Mouse (Mus musculus): ENCODE results near the gene Inhbc.
"Not testable (repeated sequence)": the region's sequence is repeated elsewhere in the genome, so short reads cannot be mapped to it uniquely, and the experiment has no call there.

The Inhbc gene

DNA sequence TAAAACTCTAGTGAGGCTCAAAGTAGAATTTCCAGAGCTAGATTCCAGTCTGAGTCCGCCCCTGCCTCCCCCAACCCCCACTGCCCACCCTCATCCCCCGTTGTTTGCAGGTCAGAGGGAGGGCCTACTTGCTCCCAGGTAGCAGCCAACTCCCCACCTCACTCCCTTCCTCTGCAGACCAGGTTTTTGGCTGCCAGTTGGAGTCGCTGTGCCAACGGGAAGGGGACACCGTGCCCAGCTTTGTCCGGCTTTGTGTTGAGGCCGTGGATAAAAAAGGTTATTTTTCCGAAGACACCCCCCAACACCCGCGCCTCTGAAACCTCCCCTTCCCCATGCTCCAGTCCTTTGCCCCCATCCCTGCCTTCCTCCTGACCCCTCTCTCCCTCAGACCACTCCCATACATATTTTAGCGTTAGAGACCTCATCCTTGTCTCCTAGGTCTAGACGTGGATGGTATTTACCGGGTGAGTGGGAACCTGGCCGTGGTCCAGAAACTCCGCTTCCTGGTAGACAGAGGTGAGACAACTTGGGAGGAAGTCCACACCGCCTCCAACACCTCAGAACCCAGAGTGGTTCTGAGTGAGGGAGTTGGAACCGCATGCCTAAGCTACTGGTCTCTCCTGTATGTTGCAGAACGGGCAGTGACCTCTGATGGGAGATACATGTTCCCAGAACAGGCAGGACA is 42.6 kb downstream of the Inhbc start:
- DNase-seq (ENCODE audit: extremely low read depth, low read depth, low spot score), result no peak

DNA sequence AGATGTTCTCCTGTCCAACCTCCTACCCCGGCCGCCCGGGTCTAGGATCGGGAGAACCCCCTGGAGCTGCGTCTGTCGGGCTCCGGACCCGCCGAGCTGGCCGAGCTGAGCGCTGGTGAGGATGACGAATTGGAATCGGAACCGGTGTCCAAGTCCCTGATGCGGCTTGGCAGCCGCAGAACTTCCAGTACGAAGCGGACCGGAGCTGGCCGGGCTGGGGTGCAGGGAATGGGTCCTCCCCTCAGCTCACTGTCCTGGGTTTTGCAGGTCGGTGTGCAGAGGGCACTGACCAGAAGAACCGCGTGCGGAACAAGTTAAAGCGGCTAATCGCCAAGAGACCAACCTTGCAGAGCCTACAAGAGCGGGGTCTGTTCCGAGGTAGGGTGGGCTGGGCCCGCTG is 43.4 kb downstream of the Inhbc start:
- no peak for DNase-seq (ENCODE audit: extremely low read depth, low read depth, low spot score)

DNA sequence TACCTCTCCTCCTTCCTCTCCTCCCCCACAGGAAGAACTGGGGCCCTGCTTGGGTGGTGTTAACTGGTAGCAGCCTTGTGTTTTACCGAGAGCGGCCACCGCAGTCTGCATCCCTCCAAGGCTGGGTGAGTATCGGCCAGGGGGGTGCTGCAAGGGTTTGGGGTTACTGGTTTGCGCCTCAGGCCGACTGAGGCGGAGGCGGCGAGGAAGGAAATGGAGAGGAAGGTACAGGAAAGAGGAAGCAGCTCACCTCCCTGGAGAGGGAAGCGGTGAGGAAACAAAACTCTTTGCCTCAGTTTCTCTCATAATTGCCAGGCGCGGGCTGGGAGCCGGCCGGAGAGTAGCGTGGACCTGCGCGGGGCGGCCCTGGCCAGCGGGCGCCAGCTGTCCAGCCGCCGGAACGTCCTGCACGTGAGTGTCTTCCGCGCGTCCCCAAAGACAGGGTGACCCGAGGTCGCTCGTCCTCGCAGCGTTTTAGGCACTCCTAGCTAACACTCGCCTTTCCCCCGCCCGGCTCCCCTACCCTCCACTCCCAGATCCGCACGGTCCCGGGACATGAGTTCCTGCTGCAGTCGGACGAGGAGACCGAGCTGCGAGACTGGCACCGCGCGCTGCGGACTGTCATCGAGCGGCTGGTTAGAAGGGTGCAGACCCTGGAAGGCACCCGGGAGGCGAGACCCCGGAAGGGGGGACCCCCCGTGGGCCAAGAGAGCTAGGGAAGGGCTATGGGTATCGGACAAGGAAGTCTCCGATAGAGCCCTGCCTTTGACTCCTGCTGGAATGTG is 44.0 kb downstream of the Inhbc start:
- no peak for DNase-seq (ENCODE audit: extremely low read depth, low read depth, low spot score)

DNA sequence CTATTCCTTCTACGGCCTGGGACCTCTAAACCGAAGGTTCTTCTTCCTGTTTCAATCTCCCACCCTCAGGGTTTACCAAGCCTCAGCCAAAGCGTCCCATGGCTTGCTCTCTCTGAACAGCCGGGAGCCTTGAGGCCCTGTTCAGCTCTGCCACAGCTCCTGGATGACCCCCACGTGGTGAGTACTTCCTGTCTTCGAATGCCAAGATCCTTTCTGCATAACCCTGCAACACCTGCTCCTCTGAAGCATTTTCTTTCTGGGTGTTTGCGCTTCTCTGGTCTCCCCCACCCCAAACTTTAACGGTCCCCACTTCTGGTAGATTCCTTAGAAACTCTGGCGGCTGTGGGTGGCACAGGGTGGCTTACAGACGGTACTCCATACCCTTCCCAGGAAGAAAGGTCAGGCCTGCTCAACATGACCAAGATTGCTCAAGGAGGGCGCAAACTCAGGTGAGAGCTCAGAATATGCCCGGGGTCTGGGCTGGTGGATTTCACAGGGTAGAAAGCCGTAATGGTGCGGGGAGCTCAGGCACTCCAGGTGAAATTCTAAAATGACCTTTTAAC is 44.7 kb downstream of the Inhbc start:
- DNase-seq (ENCODE audit: extremely low read depth, low read depth, low spot score), result no peak

DNA sequence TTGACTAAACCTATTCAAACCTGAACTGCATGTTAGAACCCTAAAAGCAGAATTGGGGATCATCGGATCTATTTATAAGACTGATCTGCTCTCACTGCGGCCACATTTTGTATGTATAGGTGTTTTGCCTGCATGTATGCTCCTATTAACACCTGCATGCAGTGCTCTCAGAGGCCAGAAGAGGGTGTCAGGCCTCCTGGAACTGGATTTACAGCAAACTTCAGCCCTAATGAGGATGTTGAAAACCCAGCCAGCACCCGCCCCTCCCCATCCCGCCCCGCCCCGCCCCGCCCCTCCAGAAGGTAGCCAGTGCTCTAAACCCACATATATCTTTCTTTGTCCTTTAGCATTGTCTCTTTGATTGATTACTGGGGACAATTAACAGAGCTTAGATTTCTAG is 45.7 kb downstream of the Inhbc start:
- no peak for DNase-seq (ENCODE audit: extremely low read depth, low read depth, low spot score)

DNA sequence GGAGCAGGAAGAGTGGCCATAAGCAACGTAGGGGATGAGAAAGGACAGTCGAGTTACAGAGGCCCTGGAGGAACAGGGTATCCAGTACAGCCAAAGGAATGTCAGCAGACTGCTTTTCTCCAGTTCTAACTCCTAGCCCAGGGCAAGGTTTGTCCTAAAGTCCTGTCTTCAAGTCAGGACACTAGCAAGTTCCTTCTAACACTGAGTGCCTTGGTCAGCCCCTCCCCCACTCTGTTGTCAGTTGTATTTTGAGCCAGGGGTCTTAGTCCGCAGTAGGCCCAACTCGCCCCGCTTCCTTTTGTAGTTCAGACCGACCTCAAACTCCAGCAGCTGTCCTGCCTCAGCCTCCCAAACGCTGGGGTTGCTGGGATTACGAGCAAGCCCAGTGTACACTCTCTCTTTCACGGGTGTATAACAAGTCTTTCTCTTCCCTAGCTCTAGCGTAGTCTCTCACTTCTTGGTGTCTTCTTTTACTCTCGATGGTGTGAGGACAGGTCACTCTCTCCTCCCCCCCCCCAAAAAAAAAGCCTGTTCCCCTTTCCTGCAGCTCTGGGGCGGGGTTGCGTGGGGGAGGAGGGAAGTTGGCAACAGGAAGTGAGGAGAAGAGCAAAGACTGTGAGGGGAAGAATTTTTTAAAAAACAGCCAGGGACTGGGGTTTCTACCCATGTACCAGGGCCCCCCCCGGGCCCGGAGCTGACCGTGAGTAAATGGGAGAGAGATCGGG is 46.9 kb downstream of the Inhbc start:
- DNase-seq (ENCODE audit: extremely low read depth, low read depth, low spot score), result no peak

DNA sequence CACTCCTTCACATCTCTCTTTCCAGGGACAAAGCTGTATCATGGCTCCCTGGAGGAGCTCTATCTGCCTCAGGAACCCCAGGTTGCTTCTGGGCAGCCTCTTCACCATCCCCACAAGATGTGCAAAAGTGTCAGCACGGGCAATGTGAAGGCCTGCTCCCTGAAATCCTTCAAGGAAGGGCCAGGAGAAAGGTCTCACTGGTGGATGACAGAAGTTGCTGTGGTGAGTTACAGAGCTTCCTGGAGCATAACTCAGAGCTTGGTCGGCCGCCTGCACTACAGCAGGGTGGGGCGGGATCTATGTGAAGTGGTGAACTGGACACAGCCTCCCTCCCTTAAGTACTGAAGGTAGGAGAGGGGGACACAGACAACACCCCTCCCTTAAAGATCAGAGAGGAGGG is 47.6 kb downstream of the Inhbc start:
- no peak for DNase-seq (ENCODE audit: extremely low read depth, low read depth, low spot score)

DNA sequence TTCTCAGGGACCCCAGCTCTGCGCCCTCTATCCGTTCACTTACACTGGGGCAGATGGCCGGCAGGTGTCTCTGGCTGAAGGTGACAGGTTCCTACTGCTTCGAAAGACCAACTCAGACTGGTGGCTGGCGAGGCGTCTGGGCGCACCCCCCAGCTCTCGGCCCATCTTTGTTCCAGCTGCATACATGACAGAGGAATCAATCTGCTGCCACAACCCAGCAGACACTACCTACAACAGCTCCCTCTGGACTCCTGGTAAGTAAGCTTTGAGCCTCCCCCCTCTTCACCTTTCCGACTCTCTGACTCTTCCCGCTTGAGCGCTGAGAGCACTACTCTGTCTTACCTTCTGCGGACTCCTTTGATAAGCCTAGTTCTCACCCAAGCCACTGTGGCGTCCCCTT is 48.1 kb downstream of the Inhbc start:
- no peak for DNase-seq (ENCODE audit: extremely low read depth, low read depth, low spot score)

DNA sequence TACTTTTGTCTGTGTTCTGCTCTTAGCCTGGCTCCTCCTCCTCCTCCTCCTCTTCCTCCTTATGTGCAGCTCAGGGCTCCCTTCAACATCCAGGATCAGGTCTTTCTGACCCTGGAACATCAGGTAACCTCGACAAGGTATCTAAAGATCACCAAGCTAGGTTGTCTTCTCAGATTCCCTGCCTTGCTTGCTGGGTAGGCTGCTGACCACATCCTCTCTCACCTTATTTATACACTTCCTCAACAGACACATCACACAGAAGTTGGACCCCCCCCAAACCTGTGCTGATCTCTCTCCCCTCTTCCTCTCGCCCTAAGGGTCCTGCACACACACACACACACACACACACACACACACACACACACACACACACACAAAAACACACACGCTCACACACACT is 48.6 kb downstream of the Inhbc start, which contains the start of gene Arhgap9:
TSS of gene Arhgap9 (plus strand) at position 344 of the 400 bp plus-strand sequence.
- DNase-seq (ENCODE audit: extremely low read depth, low read depth, low spot score), result no peak

DNA sequence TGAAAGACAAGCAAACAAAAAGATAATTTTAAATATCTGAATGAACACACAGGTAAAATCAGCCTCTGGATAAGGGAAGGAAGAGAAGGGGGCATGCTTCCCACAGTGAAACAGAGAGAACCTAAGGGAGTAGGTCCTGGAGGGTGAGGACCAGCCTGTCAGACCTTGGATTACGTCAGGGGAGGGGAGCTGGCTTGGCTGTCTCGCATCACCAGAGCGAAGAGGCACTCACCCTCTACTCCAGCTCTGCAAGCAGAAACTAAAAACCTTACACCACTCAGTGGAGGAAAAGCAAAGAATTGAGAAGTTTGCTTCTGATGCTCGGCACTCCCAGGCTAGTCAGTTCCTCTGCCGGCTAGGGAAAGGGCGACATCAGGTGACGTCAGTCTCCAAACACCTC is 50.3 kb downstream of the Inhbc start:
- no peak for DNase-seq (ENCODE audit: extremely low read depth, low read depth, low spot score)

DNA sequence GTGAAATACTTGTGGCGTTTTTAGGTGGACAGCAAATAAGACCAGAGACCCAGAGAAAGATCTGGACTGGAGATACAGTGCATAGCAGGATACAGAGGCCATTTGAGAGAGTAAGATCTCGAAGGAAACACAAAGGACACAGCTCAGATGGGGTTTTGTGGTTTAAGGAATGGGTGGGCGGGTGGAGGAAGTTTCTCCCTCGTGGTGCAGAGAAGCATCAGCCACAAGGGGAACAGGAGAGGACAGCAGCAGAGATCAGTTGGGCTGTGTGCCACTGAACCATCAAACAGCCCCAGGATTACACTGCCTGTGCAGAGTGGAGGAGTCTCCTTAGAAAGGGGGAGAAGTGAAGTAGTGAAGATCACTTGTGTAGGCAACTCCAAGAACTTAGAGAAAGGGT is 52.2 kb downstream of the Inhbc start:
- DNase-seq (ENCODE audit: extremely low read depth, low read depth, low spot score), result no peak

DNA sequence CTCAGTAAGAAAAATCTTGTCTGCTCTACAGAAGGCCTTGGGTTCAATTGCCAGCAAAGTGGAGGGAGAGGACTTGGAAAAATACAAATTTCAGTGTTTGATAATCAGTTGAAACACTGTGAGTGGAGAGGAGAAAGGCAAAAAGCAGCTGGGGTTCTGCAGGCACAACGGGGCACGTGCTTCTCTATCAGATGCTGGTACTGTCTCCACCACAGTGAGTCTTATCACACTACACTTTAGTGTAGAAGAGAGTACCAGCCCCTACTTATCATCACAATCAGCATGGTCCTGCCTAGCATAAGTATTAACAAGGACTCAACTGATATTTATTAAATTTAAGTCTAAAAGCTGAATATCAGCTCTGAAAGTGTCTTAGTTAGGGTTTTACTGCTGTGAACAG is 53.0 kb downstream of the Inhbc start:
- DNase-seq (ENCODE audit: extremely low read depth, low read depth, low spot score), result no peak

DNA sequence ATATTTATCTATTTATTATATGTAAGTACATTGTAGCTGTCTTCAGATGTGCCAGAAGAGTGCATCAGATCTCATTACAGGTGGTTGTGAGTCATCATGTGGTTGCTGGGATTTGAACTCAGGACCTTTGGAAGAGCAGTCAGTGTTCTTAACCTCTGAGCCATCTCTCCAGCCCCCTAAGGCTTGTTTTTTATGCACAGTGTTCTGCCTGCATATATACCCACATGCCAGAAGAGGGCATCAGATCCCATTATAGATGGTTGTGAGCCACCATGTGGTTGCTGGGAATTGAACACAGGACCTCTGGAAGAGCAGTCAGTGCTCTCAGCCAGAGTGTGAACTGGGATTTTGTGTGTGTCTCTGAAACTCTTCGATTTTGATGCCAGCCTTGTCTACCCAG is 55.3 kb downstream of the Inhbc start:
- DNase-seq (ENCODE audit: extremely low read depth, low read depth, low spot score), result not testable (repeated sequence)

DNA sequence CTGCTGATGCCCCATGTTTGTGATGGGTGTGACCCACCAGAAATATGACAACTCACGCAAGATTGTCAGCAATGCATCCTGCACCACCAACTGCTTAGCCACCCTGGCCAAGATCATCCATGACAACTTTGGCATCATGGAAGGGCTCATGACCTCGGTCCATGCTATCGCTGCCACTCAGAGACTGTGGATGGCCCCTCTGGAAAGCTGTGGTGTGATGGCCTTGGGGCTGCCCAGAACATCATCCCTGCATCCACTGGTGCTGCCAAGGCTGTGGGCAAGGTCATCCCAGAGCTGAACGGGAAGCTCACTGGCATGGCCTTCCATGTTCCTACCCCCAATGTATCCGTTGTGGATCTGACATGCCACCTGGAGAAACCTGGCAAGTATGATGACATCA is 56.7 kb downstream of the Inhbc start:
- DNase-seq (ENCODE audit: extremely low read depth, low read depth, low spot score), result not testable (repeated sequence)

DNA sequence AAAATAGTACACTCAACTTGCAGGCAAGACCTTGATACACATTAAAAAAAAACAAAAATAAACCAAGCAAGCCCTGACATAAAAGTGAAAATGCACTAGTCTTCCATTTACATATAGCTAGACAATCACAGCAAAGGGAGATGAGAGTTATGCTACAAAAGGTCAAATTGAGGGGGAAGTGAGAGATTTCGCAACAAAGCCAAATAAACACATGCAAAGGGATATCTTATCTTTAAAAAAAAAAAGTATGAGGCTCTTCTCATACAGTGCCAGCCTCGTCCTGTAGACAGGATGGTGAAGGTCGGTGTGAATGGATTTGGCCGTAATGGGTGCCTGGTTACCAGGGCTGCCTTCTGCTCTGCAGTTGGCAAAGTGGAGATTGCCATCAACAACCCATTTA is 57.4 kb downstream of the Inhbc start:
- DNase-seq (ENCODE audit: extremely low read depth, low read depth, low spot score), result no peak

DNA sequence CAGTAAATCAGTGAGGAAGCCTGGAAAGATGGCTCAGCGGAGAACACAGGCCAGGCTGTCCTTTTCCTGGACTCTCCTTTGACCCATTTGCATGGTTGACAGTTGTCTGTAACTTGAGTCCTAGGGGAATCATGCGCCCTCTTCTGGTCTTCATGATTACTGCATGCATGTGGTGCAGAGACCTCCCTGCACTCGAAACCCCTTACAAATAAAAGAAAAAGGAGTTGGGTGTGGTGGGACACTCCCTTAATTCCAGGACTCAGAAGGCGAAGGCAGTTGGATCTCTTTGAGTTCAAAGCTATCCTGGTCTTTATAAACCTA is 57.9 kb downstream of the Inhbc start:
- DNase-seq (ENCODE audit: extremely low read depth, low read depth, low spot score), result no peak

DNA sequence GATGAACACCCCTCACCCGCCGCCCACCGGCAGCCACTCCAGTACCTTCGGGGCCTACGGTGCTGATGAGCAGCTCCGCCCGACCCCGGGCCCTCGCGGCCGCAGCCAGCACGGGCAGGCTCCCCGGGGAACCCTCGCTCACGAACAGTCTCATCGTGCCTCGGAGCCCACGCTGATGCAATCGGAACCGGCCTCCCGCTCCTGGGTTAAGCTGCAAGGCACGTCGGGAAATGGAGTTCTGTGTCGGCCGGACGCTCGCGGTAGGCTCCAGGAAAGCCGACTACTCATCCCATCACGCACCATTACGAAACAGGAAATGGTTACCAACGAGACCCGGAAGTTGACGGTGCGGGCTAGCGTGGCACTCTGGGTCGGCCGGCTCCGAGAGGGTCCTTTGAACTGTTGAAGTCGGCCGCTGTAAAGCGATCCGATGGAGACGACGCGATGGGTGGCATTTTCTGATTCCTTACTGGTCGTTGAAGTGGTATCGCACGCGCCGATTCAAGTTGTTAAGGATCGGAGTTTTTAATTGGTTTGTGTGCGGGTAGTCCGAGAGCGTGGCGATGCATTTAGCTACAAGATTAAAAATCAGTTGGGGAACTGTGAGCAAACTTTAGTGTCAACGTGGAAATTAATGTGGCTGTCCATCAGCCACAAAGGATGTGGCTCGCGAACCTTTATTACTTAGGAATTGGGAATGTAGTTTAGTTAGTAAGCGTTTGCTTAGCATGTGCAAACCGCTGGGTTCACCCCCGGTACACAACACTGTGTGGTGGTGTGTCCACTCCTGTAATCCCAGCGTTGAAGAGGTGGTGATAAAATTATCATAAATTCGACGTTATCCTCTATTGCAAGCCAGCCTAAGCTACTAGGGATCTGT is 58.5 kb downstream of the Inhbc start, which contains the start of gene Mars:
TSS of gene Mars (minus strand) at position 311 of the 880 bp plus-strand sequence.
- no peak for DNase-seq (ENCODE audit: extremely low read depth, low read depth, low spot score)

DNA sequence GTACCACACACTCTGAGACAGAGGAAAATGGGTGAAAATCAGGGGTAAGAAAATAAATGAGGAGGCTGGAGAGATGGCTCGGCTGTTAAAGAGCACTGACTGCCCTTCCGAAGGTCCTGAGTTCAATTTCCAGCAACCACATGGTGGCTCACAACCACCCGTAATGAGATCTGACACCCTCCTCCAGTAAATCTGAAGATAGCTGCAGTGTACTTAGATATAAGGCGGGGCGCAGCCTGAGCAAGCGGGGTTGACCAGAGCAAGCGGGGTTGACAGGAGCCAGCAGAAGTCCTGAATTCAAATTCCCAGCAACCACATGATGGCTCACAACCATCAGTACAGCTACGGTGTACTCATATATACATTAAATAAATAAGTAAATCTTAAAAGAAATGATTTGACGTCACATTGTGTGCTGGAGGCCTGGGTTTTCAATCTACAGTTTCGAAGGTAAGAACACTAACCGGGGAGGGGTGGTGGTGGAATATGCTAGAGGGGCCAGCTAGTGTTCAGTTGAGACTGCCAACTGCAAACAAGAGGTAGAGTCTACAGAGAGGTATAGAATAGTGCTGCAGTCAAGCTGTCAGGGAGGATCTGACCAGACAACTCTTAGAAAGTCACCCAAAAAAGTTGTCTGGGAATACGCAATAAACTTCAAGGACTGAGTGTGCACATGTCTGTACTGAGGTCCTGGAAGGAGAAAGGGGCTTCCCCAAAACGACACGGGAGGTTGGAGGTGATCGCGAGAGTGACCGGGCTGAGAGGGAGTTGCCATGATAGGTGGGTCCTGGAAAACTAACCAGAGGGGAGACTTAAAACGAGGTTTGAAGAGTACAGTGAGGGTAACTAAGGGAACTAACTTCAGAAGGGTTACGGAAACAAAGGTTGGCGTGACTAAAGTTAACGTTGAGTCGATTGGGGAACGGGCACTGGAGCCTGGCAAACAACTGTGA is 59.4 kb downstream of the Inhbc start:
- no peak for DNase-seq (ENCODE audit: extremely low read depth, low read depth, low spot score)

DNA sequence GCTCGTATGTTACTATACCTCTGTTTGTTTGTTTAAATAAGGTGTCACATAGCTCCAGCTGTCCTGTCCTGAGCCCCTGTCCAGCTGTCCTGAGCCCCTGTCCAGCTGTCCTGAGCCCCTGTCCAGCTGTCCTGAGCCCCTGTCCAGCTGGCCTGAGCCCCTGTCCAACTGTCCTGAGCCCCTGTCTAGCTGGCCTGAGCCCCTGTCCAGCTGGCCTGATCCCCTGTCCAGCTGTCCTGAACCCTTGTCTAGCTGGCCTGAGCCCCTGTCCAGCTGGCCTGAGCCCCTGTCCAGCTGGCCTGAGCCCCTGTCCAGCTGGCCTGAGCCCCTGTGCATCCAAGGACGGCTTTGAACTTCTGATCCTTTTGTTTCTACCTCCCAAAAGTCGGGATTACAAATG is 61.1 kb downstream of the Inhbc start:
- DNase-seq (ENCODE audit: extremely low read depth, low read depth, low spot score), result not testable (repeated sequence)
